Mouse (Mus musculus): ENCODE results near the gene Col23a1.

GRCm38 (mm10) chr11:51629651-51630314 lies 340.1 kb downstream of the Col23a1 start:
- TF ChIP-seq POLR2A (IDR thresholded peaks at IDR 0.05; ENCODE audit: insufficient read depth, low read length) = no peak
- TF ChIP-seq CTCF (IDR thresholded peaks at IDR 0.05; ENCODE audit: low read depth, low read length) = no peak
